Mouse (Mus musculus) midbrain, embryonic 10.5 days (tissue): Measurements from ENCODE around the gene Rpusd3. TPM values are rescaled to one million over a fixed set of nuclear protein-coding genes. Genes with fewer than 3 reads are reported as not detected.

ENCODE experiments used
- DNase-seq: peaks from one replicate; pipeline ENCODE4 v3.0.0-alpha.2; 2017; ENCODE audit warnings: low spot score
- H3K27ac ChIP-seq: fragments of 300-500 bp; sonication (generic); replicated peaks from 2 replicates; pipeline ENCODE4 v1.5.1; 2016; ENCODE audit warnings: mild to moderate bottlenecking
- H3K27me3 ChIP-seq: fragments of 300-500 bp; sonication (generic); 2 replicates; pipeline ENCODE4 v1.6.1; 2016; ENCODE audit warnings: low read depth, mild to moderate bottlenecking; ENCODE audit not compliant: poor library complexity, severe bottlenecking
- H3K36me3 ChIP-seq: fragments of 300-500 bp; sonication (generic); 2 replicates; pipeline ENCODE4 v1.6.1; 2016; ENCODE audit warnings: mild to moderate bottlenecking, moderate library complexity
- H3K4me1 ChIP-seq: fragments of 300-500 bp; sonication (generic); 2 replicates; pipeline ENCODE4 v1.6.1; 2016
- H3K4me3 ChIP-seq: fragments of 300-500 bp; sonication (generic); 2 replicates; pipeline ENCODE4 v1.5.1; 2016; ENCODE audit warnings: mild to moderate bottlenecking, moderate library complexity
- H3K9me3 ChIP-seq: fragments of 300-500 bp; sonication (generic); replicated peaks from 2 replicates; pipeline ENCODE4 v1.6.1; 2016; ENCODE audit warnings: mild to moderate bottlenecking
- WGBS: fragments of 180-500 bp; shearing (Covaris S2); methylation state at CpG from one replicate; pipeline ENCODE4 v1.1.7; 2016; 5-methylcytosine and 5-hydroxymethylcytosine counted together
- polyA plus RNA-seq: library from polyadenylated mRNA; unstranded; fragments of >200 nt; fragmentation: Nextera tagmentation; extraction: Ambion mirVana; gene quantifications from 2 replicates; pipeline ENCODE4 v1.2.1, GENCODE M21; 2016

Rpusd3 gene
- polyA plus RNA-seq, 1 experiment from 2014 or later = 43.4 TPM

DNA sequence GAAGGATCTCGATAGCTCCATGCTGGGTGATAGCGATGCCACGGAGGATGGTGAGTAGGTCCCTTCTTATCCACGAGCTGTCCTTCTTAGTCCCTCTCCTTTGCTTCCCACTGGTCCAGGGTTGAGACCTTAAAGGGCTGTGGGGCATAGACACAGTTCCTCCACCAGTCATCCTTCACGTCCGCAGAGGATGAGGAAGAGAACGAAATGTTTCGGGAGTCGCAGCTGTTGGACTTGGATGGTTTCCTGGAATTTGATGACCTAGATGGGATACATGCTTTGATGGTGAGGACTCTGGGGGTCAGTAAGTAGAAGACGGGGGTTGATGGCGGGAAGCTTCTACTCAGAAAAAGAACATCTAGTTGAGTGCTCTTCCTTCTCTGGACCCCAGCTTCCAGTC lies 24.3 kb downstream of the Rpusd3 start:
- H3K27ac ChIP-seq = no peak overlapping the region
- H3K4me1 ChIP-seq = peaks cover 29% of the 10 kb centered on the region
- no peaks in the 10 kb centered on the region for H3K9me3 ChIP-seq
- no peak overlapping the region for H3K4me3 ChIP-seq
- no peaks in the 10 kb centered on the region for H3K27me3 ChIP-seq
- H3K36me3 ChIP-seq = peaks cover 44% of the 10 kb centered on the region
- WGBS = 96% methylated on average over 11 of the region's 11 CpGs
- DNase-seq = no peak

GRCm38 (mm10) chr6:113393951-113394350 lies 25.2 kb downstream of the Rpusd3 start:
- 92% methylated on average over 6 of the region's 6 CpGs for WGBS
- H3K36me3 ChIP-seq = peaks cover 47% of the 10 kb centered on the region
- H3K27me3 ChIP-seq = no peaks in the 10 kb centered on the region
- DNase-seq = no peak
- H3K4me1 ChIP-seq = peaks cover 29% of the 10 kb centered on the region
- no peaks in the 10 kb centered on the region for H3K9me3 ChIP-seq
- H3K27ac ChIP-seq = no peak overlapping the region
- H3K4me3 ChIP-seq = no peak overlapping the region

DNA sequence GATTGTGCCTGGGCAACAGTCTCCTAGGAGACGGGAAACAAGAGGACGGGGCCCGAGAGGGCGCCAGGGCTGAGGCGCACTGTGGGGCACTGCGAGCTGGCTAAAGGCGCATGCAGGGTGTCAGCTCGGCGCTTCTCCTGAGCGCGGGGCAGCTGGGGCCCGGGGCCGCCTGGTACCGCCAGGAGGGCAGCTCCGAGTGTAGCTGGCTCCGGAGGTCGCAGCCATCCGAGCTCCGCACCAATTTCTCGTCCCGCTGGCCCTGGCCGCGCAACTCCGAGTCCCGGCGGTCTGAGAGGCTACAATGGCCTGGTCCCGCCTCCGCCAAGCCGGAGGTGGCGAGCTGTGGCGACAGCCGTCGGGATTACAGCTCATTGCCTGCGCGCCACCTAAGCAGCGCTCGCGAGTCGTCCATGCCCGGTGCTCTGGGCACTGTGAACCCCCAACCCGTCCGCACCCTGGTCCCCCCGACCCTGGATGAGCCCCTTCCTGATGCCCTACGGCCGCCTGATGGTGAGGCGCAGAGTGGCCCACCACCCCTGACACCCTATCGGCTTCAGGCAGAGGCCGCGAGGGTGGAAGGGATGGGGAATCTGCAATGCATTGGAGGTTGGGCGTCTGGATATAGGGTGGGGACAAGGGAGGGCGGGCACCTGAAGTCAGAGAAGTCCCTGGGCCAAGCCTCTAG lies 26.6 kb downstream of the Rpusd3 start:
- Histone ChIP-seq H3K4me1 (peaks cover 29% of the 10 kb centered on the region), H3K36me3 (peaks cover 53% of the 10 kb centered on the region), H3K27me3 (no peaks in the 10 kb centered on the region), H3K27ac (peak overlapping the region; percentile 93), H3K4me3 (peak overlapping the region; percentile 69), H3K9me3 (no peaks in the 10 kb centered on the region)
- DNase-seq = peak; percentile 86
- WGBS = under 1% methylated on average over 51 of the region's 51 CpGs

DNA sequence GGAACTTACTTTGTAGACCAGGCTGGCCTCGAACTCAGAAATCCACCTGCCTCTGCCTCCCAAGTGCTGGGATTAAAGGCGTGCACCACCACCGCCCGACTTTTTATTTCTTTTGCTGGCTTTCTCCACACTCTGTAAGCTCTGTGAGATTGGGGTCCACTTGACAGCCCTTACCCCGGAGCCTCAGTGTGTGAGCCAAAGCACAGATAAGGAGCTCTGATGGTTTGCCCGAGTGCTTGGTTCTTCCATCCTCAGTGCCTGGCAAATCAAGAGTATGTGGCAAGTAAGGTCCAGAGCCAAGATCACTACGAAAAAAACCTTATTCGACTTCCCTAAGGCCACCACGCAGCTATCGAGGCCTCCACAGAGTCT lies 27.1 kb downstream of the Rpusd3 start:
- DNase-seq = no peak
- no peaks in the 10 kb centered on the region for H3K27me3 ChIP-seq
- peak overlapping the region; percentile 69 for H3K4me3 ChIP-seq
- peaks cover 29% of the 10 kb centered on the region for H3K4me1 ChIP-seq
- H3K36me3 ChIP-seq = peaks cover 58% of the 10 kb centered on the region
- 27% methylated on average over 10 of the region's 10 CpGs for WGBS
- no peaks in the 10 kb centered on the region for H3K9me3 ChIP-seq
- H3K27ac ChIP-seq = peak overlapping the region; percentile 93

DNA sequence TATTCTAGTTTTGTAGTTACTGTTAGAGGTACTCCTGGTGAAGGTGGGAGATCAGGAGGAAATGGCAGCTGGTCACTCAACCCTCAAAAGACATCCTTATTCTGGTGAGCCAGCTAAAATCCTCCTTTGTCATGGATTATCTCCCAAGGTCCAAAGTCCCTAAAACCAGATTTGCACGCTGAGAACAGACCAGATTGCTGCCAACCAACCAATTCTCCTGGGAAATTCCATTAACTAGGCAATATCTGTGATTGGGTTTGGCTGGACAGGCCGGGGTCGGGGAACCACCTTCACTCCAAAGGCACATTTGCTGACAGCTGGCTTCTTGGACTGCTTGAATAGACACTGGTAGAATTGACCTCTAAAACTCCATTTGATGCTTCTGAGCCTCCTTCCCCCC lies 28.4 kb downstream of the Rpusd3 start:
- no peak overlapping the region for H3K4me3 ChIP-seq
- H3K4me1 ChIP-seq = peaks cover 29% of the 10 kb centered on the region
- DNase-seq = no peak
- H3K36me3 ChIP-seq = peaks cover 69% of the 10 kb centered on the region
- no peaks in the 10 kb centered on the region for H3K27me3 ChIP-seq
- no peak overlapping the region for H3K27ac ChIP-seq
- 84% methylated on average over 3 of the region's 3 CpGs for WGBS
- no peaks in the 10 kb centered on the region for H3K9me3 ChIP-seq

DNA sequence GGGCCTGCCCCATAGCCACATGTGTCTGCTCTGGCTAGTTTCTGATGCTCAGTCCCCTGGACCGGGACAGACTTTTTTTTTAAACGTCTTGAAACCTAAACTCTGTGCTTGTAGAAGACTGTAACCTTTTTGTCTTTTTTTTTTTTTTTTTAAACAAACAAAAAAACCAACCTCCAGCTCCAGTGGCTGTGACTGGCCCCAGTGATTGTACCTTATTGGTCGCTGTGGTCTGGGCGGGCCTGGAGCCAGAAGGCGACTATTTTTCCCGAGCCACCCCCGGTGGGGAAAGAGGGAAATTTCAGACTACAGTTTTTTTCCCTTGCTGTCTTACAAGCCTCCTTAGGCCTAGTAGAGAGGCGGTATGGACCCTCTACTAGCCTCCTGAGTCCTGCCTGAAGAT lies 30.2 kb downstream of the Rpusd3 start, which contains the start of gene Ttll3:
Ttll3 (plus strand) TSS at position 301 of the 400 bp plus-strand sequence.
- Histone ChIP-seq H3K4me1 (peaks cover 29% of the 10 kb centered on the region), H3K27ac (no peak within 1 kb of the TSS), H3K9me3 (no peaks in the 10 kb centered on the region), H3K4me3 (no peak within 1 kb of the TSS), H3K36me3 (peaks cover 75% of the 10 kb centered on the region), H3K27me3 (no peaks in the 10 kb centered on the region)
- 88% methylated on average over 8 of the region's 8 CpGs for WGBS
- no peak for DNase-seq

- H3K27me3 ChIP-seq = no peaks in the 10 kb centered on the region
- 93% methylated on average over 3 of the region's 3 CpGs for WGBS
- no peak overlapping the region for H3K4me3 ChIP-seq
- no peak for DNase-seq
- H3K4me1 ChIP-seq = peaks cover 5% of the 10 kb centered on the region
- H3K27ac ChIP-seq = no peak overlapping the region
- no peaks in the 10 kb centered on the region for H3K9me3 ChIP-seq
- H3K36me3 ChIP-seq = peaks cover 100% of the 10 kb centered on the region
These were observed 33.1 kb downstream of the Rpusd3 start for GRCm38 (mm10) chr6:113386025-113386424.

DNA sequence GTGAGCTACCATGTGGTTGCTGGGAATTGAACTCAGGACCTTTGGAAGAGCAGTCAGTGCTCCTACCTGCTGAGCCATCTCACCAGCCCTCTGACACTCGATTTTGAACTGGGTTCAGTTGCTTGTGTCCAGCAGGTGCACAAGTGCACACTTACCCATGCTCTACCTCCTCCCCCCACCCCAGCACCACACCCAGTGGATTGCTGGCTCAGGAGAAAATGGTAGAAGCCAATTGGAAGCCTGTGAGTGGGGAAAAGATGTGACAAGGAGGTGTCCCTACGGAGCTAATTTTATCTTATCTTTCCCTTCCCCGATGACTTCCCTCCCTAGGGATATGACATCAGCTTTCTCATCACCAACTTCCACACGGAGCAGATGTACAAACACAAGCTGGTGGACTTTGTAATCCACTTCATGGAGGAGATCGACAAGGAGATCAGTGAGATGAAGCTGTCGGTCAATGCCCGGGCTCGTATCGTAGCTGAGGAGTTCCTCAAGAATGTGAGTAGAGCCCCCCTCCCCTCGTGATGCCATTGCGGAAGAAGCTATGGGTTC lies 33.9 kb downstream of the Rpusd3 start:
- H3K27me3 ChIP-seq = no peaks in the 10 kb centered on the region
- H3K36me3 ChIP-seq = peaks cover 100% of the 10 kb centered on the region
- no peaks in the 10 kb centered on the region for H3K9me3 ChIP-seq
- WGBS = 91% methylated on average over 11 of the region's 11 CpGs
- no peak overlapping the region for H3K27ac ChIP-seq
- no peak overlapping the region for H3K4me3 ChIP-seq
- DNase-seq = no peak
- H3K4me1 ChIP-seq = 0 out of 2 replicates have a peak, but pooled peaks cover 2% of the 10 kb centered on the region

- H3K27ac ChIP-seq = no peak overlapping the region
- H3K4me1 ChIP-seq = peaks cover 5% of the 10 kb centered on the region; the same call in 1 of the 2 replicates
- WGBS = 92% methylated on average over 8 of the region's 8 CpGs
- H3K4me3 ChIP-seq = no peak overlapping the region
- no peak for DNase-seq
- H3K27me3 ChIP-seq = no peaks in the 10 kb centered on the region
- peaks cover 94% of the 10 kb centered on the region for H3K36me3 ChIP-seq
- no peaks in the 10 kb centered on the region for H3K9me3 ChIP-seq
These were observed 34.7 kb downstream of the Rpusd3 start for GRCm38 (mm10) chr6:113384351-113384927.

DNA sequence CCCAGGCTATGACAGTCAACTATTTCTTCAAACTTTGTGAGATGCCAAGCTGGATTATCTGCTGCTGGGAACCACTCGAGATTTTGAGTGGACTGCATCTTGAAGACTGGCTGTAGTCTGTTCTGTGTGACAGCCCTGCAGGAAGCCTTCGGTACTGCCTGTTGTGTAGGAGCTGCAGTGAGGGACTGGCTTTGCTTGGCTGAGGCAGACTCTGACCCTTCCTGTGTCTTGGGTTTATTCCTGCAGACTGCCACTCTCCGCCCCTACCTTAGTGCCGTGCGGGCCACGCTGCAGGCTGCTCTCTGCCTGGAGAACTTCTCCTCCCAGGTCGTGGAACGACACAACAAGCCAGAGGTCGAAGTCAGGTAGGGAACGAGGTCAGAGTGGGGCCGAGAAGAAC lies 38.7 kb downstream of the Rpusd3 start:
- Histone ChIP-seq H3K4me1 (peaks cover 28% of the 10 kb centered on the region), H3K36me3 (peaks cover 61% of the 10 kb centered on the region), H3K27ac (no peak overlapping the region), H3K9me3 (no peaks in the 10 kb centered on the region), H3K4me3 (no peak overlapping the region), H3K27me3 (no peaks in the 10 kb centered on the region)
- WGBS = 93% methylated on average over 11 of the region's 11 CpGs
- no peak for DNase-seq

- no peaks in the 10 kb centered on the region for H3K27me3 ChIP-seq
- peak overlapping the region; percentile 90 for H3K4me3 ChIP-seq
- peaks cover 28% of the 10 kb centered on the region for H3K4me1 ChIP-seq
- H3K27ac ChIP-seq = no peak overlapping the region
- 90% methylated on average over 6 of the region's 6 CpGs for WGBS
- no peaks in the 10 kb centered on the region for H3K9me3 ChIP-seq
- peaks cover 61% of the 10 kb centered on the region for H3K36me3 ChIP-seq
- no peak for DNase-seq
These were observed 39.9 kb downstream of the Rpusd3 start for GRCm38 (mm10) chr6:113379246-113379645.

- DNase-seq = peak; percentile 94
- Histone ChIP-seq H3K27ac (peak within 1 kb of the TSS; percentile 97), H3K27me3 (no peaks in the 10 kb centered on the region), H3K9me3 (no peaks in the 10 kb centered on the region), H3K4me1 (peaks cover 28% of the 10 kb centered on the region), H3K4me3 (peak within 1 kb of the TSS; percentile 90), H3K36me3 (peaks cover 61% of the 10 kb centered on the region)
- WGBS = under 1% methylated on average over 61 of the region's 61 CpGs
These were observed 41.4 kb downstream of the Rpusd3 start, which contains the start of the genes Tada3 and Arpc4 for GRCm38 (mm10) chr6:113377496-113378385. Gene Tada3, minus strand, starts transcription at chr6:113377883. Gene Arpc4, plus strand, starts transcription at chr6:113378115.
